Mouse (Mus musculus) neural tube, embryonic 12.5 days (tissue): ENCODE results near the gene Pigt. TPM values are rescaled to one million over a fixed set of nuclear protein-coding genes. Genes with fewer than 3 reads are reported as not detected.

Experiments used
- ATAC-seq: fragments of 200-750 bp; cut with Nextera tagmentation; 2 replicates; pipeline ENCODE4 v1.8.0; 2017; ENCODE audit warnings: low read depth, mild to moderate bottlenecking, moderate TSS enrichment, moderate library complexity; ENCODE audit not compliant: low FRiP score
- H3K27ac ChIP-seq: fragments of 300-500 bp; sonication (generic); 2 replicates; pipeline ENCODE4 v1.5.1; 2016
- H3K27me3 ChIP-seq: fragments of 300-500 bp; sonication (generic); replicated peaks from 2 replicates; pipeline ENCODE4 v1.6.1; 2016; ENCODE audit warnings: mild to moderate bottlenecking
- H3K36me3 ChIP-seq: fragments of 300-500 bp; sonication (generic); 2 replicates; pipeline ENCODE4 v1.6.1; 2016; ENCODE audit warnings: mild to moderate bottlenecking
- H3K4me1 ChIP-seq: fragments of 300-500 bp; sonication (generic); 2 replicates; pipeline ENCODE4 v1.6.1; 2016
- H3K4me2 ChIP-seq: fragments of 300-500 bp; sonication (generic); replicated peaks from 2 replicates; pipeline ENCODE4 v1.6.1; 2016; ENCODE audit warnings: mild to moderate bottlenecking
- H3K4me3 ChIP-seq: fragments of 300-500 bp; sonication (generic); 2 replicates; pipeline ENCODE4 v1.5.1; 2016
- H3K9ac ChIP-seq: fragments of 300-500 bp; sonication (generic); 2 replicates; pipeline ENCODE4 v1.6.1; 2016; ENCODE audit warnings: mild to moderate bottlenecking
- H3K9me3 ChIP-seq: fragments of 300-500 bp; sonication (generic); 2 replicates; pipeline ENCODE4 v1.6.1; 2016; ENCODE audit warnings: mild to moderate bottlenecking
- WGBS: fragments of 180-500 bp; shearing (Covaris S2); methylation state at CpG from one replicate; pipeline ENCODE4 v1.1.7; 2016; 5-methylcytosine and 5-hydroxymethylcytosine counted together
- polyA plus RNA-seq: library from polyadenylated mRNA; unstranded; fragments of >200 nt; fragmentation: Nextera tagmentation; extraction: Ambion mirVana; gene quantifications from 2 replicates; pipeline ENCODE4 v1.2.1, GENCODE M21; 2016

The Pigt gene
- polyA plus RNA-seq, 1 experiment from 2014 or later, result 55.3 TPM

DNA sequence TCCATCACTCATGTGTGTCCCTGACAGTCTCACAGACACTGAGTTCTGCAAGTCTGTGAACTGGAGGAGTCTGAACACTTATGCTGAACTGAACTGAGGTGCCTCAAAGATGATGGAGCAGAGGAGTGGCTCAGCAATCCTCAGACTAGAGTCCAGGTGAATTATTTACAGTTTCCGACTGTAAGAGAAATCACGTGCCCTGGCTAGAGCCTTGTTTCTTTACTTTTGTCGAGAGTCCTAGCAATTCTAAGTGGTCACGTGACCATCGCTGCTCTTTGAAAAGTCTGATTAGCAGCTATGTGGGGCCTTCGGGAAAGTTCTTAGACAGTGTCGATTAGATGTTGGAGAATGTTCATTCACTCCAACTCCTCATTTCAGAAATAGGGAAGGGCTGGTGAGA is 39.4 kb upstream of the Pigt start:
- H3K36me3 ChIP-seq, result peaks cover 2% of the 10 kb centered on the region; the same call in 1 of the 2 replicates
- peaks cover 19% of the 10 kb centered on the region for H3K4me1 ChIP-seq
- no peak overlapping the region for H3K27ac ChIP-seq
- 59% methylated on average over 7 of the region's 7 CpGs for WGBS
- no peaks in the 10 kb centered on the region for H3K9me3 ChIP-seq
- no peak overlapping the region for H3K9ac ChIP-seq
- no peaks in the 10 kb centered on the region for H3K27me3 ChIP-seq
- H3K4me2 ChIP-seq, result no peak overlapping the region
- ATAC-seq, result no peak
- no peak overlapping the region for H3K4me3 ChIP-seq

DNA sequence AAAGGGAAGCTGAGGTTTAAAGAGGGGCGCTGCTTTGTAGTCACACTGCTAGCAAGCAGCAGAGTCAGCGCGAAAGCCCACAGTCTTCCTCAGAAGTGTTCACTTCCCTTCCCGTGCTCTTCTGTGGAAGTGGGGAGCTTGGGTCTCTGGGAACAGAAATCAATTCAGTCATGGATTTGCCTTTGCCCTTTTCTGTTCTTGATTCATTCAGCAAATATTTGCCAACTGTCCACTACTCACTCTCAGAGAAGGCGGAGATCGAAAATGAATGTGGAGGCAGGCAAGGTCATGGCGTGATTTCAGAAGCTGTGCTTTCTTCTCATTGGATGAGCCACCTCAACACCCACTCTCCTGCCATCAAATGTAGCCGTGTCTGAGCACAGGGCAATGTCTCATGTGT is 38.8 kb upstream of the Pigt start:
- H3K4me2 ChIP-seq, result no peak overlapping the region
- WGBS, result 92% methylated on average over 8 of the region's 8 CpGs
- H3K4me3 ChIP-seq, result no peak overlapping the region
- peaks cover 8% of the 10 kb centered on the region; the same call in 1 of the 2 replicates for H3K36me3 ChIP-seq
- no peaks in the 10 kb centered on the region for H3K9me3 ChIP-seq
- ATAC-seq, result no peak
- no peak overlapping the region for H3K9ac ChIP-seq
- peaks cover 19% of the 10 kb centered on the region for H3K4me1 ChIP-seq
- H3K27ac ChIP-seq, result no peak overlapping the region
- no peaks in the 10 kb centered on the region for H3K27me3 ChIP-seq

DNA sequence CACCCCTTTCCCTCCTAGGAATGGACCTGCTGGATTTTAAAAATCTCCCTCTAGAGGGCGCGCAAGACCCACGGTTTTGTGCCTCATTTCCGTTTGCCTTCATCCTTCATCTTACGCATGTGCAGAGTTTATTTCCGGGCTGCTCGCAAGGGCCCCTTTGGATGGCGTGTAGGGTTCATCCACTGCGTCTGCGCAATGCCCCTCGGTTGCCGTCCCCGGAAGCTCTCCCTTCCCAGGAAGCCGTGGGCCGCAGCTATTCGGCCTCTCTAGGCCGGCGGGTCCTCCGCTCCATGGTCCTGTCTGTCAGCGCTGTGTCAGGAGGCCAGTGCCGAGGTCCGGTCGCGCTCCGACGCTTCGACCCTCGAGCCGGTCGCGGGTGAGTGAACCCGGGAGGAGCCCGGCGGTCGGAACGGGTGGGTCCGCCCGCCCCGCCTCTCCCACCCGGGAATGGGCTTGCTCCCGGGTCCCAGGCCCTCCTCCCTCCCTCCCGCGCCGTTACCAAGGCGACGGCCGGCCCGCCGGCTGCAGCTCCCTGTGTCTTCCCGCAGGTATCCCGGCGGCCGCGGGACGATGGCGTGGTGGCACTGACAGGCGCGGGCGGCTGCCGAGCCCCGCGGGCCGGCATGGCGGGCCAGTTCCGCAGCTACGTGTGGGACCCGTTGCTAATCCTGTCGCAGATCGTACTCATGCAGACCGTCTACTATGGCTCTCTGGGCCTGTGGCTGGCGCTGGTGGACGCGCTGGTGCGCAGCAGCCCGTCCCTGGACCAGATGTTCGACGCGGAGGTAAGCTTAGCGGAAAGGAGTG is 36.4 kb upstream of the Pigt start, which contains the start of gene Gm20458:
TSS of gene Gm20458 (plus strand) at position 223 of the 807 bp plus-strand sequence.
- Histone ChIP-seq H3K27me3 (no peaks in the 10 kb centered on the region), H3K4me1 (peaks cover 19% of the 10 kb centered on the region), H3K4me3 (peak within 1 kb of the TSS; percentile 70), H3K9me3 (no peaks in the 10 kb centered on the region), H3K27ac (peak within 1 kb of the TSS; percentile 82), H3K4me2 (peak within 1 kb of the TSS; percentile 73), H3K9ac (peak within 1 kb of the TSS; percentile 68), H3K36me3 (peaks cover 30% of the 10 kb centered on the region)
- under 1% methylated on average over 77 of the region's 79 CpGs for WGBS
- peak; percentile 98 for ATAC-seq

DNA sequence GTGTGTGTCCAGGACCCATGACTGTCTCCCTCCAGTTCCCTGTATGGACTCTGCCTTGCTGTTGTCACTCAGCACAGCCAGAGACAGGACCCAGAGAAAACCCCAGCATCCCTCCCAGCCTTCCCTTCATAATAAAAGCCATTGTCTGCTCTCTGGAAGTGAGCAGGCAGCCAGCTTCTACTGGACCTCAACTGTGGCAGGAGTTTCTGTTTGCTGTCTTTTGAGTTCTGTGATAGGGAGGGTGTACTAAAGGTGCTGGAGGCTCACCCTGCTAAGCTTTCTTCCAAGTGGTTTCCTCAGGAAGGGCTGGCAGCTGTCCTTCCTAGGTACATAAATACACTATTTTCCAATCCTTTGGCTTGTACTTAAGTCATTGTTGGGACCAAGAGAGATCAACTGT is 32.2 kb upstream of the Pigt start:
- no peaks in the 10 kb centered on the region for H3K9me3 ChIP-seq
- no peak overlapping the region for H3K9ac ChIP-seq
- no peak overlapping the region for H3K4me3 ChIP-seq
- no peak for ATAC-seq
- no peak overlapping the region for H3K4me2 ChIP-seq
- peaks cover 45% of the 10 kb centered on the region for H3K36me3 ChIP-seq
- H3K4me1 ChIP-seq, result peaks cover 11% of the 10 kb centered on the region
- H3K27ac ChIP-seq, result no peak overlapping the region
- H3K27me3 ChIP-seq, result no peaks in the 10 kb centered on the region

DNA sequence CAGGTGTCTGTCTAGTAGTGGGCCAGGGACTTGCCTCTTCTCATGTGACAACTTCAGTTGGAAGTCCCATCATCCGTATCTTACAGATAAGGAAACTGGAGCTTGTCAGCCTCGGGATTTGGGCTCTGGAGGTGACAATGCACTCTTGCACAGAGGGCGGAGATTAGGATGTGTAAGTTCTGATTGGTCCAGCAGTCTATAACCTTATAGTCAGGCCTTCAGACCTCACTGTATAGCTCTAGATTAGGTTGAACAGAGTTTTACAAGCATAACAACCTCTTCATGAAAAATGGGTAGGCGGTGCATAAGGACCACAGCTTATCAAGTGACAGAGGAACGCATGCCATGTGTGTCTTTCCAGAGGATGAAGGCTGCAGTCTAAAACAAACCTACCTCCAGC is 30.5 kb upstream of the Pigt start:
- Histone ChIP-seq H3K4me3 (no peak overlapping the region), H3K36me3 (peaks cover 48% of the 10 kb centered on the region), H3K9me3 (no peaks in the 10 kb centered on the region), H3K27me3 (no peaks in the 10 kb centered on the region), H3K4me1 (peaks cover 8% of the 10 kb centered on the region), H3K27ac (no peak overlapping the region), H3K4me2 (no peak overlapping the region), H3K9ac (no peak overlapping the region)
- no peak for ATAC-seq
- WGBS, result 88% methylated on average over 5 of the region's 5 CpGs

DNA sequence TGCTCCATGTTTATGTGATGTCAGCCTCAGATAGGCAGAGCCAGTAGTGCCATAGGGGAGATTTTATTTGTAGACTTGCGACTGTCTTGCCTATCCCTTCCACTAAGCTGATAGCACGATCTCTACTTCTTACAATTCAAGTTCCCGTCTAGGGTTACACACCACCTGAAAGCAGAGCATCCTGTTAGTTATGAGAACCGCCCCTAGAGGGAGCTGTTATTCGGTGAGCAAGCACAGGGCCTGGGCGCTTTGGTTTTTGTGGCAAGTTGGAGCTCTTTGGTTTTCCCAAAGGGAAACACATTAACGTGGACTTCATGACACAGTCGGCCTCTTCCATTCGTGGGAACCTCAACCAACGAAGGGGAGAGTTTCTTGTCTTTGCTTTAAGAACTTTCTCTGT is 27.1 kb upstream of the Pigt start:
- no peak for ATAC-seq
- Histone ChIP-seq H3K9me3 (no peaks in the 10 kb centered on the region), H3K36me3 (peaks cover 37% of the 10 kb centered on the region), H3K4me1 (no peaks in the 10 kb centered on the region), H3K9ac (no peak overlapping the region), H3K4me2 (no peak overlapping the region), H3K27ac (no peak overlapping the region), H3K4me3 (no peak overlapping the region), H3K27me3 (no peaks in the 10 kb centered on the region)
- 34% methylated on average over 10 of the region's 10 CpGs for WGBS

DNA sequence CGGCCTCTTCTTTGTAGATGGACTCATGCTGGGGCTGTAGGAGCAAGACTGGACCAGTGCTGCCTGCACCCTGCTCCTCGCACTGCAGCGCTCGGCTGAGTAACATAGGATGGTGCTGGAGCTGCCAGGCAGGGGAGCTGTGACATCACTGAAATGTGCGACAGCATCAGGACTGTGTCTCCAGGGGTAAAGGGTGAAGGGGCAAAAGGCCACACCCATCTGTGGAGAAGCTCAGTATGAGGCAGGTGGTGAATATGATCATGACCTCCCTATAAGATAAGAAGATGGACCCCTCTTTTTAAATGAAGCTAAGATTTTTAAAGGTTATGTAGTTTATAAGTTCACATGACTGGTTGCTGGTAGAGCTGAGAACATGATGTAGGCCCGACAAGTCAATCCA is 23.7 kb upstream of the Pigt start, which contains the start of gene Trp53tg5:
TSS of gene Trp53tg5 (minus strand) at position 101 of the 400 bp plus-strand sequence.
- Histone ChIP-seq H3K9ac (no peak within 1 kb of the TSS), H3K4me3 (no peak within 1 kb of the TSS), H3K4me2 (no peak within 1 kb of the TSS), H3K4me1 (no peaks in the 10 kb centered on the region), H3K36me3 (peaks cover 24% of the 10 kb centered on the region), H3K27me3 (no peaks in the 10 kb centered on the region), H3K27ac (no peak within 1 kb of the TSS), H3K9me3 (no peaks in the 10 kb centered on the region)
- 91% methylated on average over 6 of the region's 6 CpGs for WGBS
- no peak for ATAC-seq

DNA sequence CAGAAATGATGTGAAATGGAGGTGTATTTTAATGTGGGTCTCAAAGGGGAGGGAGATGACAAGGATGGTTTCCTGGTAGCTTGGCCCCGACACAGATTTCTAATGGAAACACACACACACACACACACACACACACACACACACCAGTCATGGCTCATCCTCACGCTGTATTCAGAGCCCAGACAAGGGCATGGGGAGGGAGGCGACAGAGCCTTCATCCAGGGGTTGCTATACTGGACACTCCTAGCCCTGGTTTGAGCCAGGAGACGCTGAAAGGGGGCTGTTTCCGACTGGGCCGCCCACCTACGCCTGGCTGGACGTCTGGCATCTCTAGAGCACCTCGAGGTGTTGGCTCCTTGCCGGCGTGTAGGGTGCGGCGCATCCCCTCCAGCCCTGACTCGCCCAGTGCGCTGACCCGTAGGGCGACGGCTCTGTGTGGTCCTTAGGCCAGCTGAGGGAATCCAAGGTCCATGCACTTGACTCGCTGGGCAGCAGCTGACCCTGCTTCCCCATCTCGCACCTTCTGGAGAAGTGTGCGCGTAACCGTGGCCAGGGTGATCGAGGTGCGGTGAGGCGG is 11.6 kb upstream of the Pigt start, which contains the start of gene Dbndd2:
TSS of gene Dbndd2 (plus strand) at position 426 of the 577 bp plus-strand sequence.
- Histone ChIP-seq H3K4me1 (peaks cover 15% of the 10 kb centered on the region), H3K4me3 (peak within 1 kb of the TSS; percentile 68), H3K4me2 (peak within 1 kb of the TSS; percentile 99), H3K9ac (peak within 1 kb of the TSS; percentile 75), H3K36me3 (peaks cover 7% of the 10 kb centered on the region), H3K27me3 (peaks cover 36% of the 10 kb centered on the region), H3K9me3 (no peaks in the 10 kb centered on the region), H3K27ac (no peak within 1 kb of the TSS)
- 1% methylated on average over 26 of the region's 26 CpGs for WGBS
- peak; percentile 61 for ATAC-seq

DNA sequence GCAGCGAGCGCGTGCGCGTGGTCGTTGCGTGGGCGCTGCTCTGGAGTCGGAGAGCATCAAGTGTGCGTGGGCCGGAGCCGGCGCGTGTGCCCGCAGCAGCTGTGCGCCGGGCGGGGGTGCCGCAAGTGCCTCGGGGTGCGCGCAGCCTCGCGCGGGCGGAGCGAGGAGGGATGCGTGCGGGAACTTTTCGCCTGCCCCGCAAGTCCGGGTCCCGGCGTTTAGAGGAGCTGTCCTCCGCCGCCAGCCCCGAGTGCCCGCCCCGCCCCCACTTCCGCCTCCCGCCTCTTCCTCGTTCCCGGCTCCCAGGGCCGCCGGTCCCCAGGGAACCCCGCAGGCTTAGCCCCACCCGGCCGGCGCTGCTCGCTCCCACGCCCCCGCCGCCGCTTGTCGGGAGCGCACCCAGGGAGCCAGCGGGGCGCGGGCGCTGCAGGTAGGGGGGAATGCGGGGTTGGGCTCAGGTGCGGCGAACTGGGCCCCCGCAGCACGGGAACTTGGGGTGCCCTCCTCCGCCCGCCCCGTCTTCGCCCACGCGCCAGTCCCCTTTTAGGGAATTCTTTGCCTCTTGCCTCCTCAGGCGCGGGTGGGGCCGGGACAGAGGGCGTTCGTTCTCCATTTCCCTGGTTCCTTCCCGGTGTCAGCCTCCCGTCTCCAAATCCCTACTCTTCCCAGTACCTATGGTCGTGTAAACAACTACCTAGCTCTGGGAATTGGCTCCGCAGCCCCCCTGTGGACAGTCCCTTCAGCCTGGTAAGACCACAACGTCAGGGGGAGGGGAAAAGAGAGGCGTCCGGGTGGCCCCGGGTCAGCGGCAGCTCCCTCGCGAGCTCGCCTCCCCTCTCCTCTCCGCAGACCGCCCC is 10.8 kb upstream of the Pigt start:
- under 1% methylated on average over 90 of the region's 90 CpGs for WGBS
- peaks cover 7% of the 10 kb centered on the region for H3K36me3 ChIP-seq
- ATAC-seq, result peak; percentile 58
- peaks cover 36% of the 10 kb centered on the region for H3K27me3 ChIP-seq
- no peak overlapping the region for H3K27ac ChIP-seq
- peaks cover 15% of the 10 kb centered on the region for H3K4me1 ChIP-seq
- no peaks in the 10 kb centered on the region for H3K9me3 ChIP-seq
- peak overlapping the region; percentile 68 for H3K4me3 ChIP-seq
- peak overlapping the region; percentile 99 for H3K4me2 ChIP-seq
- peak overlapping the region; percentile 75 for H3K9ac ChIP-seq

DNA sequence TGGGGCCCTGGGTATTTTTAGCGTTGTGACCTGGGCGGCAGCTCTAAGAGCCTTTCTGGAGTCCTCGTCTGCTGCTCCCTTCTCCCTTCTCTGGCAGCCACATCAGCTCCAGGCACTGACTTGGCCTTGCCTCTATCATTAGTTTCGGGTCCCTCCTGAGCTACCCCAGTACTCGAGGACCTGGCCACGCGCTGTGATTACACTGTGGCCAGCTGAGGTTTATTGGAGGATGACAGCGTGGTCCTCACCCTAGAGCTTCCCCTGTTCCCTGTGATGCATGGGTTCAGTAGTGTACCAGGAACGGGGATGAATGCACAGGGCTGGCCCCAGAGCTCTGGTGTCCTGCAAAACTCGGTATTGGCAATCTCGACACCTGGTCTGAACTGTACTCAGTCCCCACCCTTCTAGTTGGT is 10.2 kb upstream of the Pigt start:
- 13% methylated on average over 11 of the region's 11 CpGs for WGBS
- Histone ChIP-seq H3K4me2 (peak overlapping the region; percentile 99), H3K9me3 (no peaks in the 10 kb centered on the region), H3K27ac (no peak overlapping the region), H3K36me3 (peaks cover 7% of the 10 kb centered on the region), H3K4me3 (peak overlapping the region; percentile 68), H3K27me3 (peaks cover 36% of the 10 kb centered on the region), H3K4me1 (peaks cover 15% of the 10 kb centered on the region), H3K9ac (peak overlapping the region; percentile 75)
- ATAC-seq, result no peak

DNA sequence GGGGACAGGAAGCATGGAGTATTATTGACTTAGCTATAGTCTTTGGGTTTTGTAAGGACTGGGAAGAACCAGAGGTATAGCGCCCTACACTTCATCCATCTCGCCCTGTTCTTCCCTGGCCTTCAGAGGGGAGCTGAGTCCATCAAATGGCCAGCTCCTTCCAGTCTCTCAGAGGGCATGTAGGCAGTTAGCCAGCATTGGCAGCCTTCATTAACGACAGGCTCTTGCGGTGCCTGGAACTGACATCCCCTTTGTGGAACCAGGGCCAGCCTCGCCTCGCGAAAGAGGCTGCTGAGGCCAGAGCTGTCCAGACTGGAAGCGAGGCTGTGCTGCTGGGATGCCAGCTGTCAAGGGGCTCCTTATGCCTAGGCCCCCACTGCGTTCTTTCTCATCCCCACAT is 9.5 kb upstream of the Pigt start:
- no peak overlapping the region for H3K9ac ChIP-seq
- 60% methylated on average over 9 of the region's 9 CpGs for WGBS
- H3K9me3 ChIP-seq, result no peaks in the 10 kb centered on the region
- H3K4me2 ChIP-seq, result no peak overlapping the region
- no peak overlapping the region for H3K27ac ChIP-seq
- peaks cover 15% of the 10 kb centered on the region for H3K4me1 ChIP-seq
- no peak overlapping the region for H3K4me3 ChIP-seq
- peaks cover 36% of the 10 kb centered on the region for H3K27me3 ChIP-seq
- no peak for ATAC-seq
- H3K36me3 ChIP-seq, result peaks cover 7% of the 10 kb centered on the region

DNA sequence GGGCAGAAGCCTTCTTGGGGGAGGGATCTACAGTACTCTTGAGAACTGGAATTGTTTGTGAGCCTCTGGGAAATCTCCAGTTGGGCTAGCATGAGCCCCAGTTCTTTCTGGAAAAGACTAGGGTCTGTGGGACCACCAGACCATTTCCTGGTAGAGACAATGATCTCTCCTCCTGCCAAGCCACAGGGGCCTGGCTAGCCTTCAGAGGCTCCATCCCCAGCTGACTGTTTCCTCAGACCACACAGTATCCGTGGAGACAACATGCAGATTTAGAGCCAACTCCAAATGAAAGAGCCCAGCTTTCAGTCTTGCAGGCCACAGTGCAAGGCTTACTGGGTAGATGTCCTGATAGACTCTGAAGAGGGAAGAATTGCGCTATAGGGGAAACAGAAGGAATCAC is 3.2 kb upstream of the Pigt start:
- Histone ChIP-seq H3K4me1 (peaks cover 7% of the 10 kb centered on the region; the same call in 1 of the 2 replicates), H3K9me3 (no peaks in the 10 kb centered on the region), H3K36me3 (peaks cover 7% of the 10 kb centered on the region), H3K27ac (no peak overlapping the region), H3K27me3 (no peaks in the 10 kb centered on the region), H3K4me3 (no peak overlapping the region), H3K9ac (no peak overlapping the region), H3K4me2 (no peak overlapping the region)
- no peak for ATAC-seq
- 53% methylated on average over 2 of the region's 2 CpGs for WGBS
